Mouse (Mus musculus): ENCODE results near the gene Rapgef2.

DNA sequence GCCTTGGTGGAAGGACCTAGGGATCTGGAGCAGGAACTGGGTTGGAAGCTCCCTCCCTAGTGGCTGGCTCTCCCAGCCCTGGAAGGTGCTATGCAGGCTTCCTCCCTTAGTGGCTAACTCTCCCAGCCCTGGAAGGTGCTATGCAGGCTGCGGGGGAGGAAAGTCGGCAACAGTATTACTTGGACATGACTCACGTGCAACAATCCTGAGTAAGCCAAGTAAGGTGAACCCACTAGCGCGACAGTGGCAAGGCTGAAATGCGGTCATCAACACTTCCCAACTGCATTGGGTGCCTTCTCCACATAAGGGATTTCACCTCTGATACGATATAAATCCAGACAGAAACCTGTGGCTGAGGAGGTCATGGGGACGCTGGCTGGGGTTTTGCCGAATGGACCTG lies 42.0 kb downstream of the Rapgef2 start:
- TF ChIP-seq EP300 (IDR thresholded peaks at IDR 0.05; ENCODE audit: insufficient read depth, low read depth, low read length) (no peak), POLR2A (IDR thresholded peaks at IDR 0.05; ENCODE audit: insufficient read depth, low read length) (no peak)

Data from ES-Bruce4 (cell line).